Mouse (Mus musculus) liver, adult 2 months (tissue): Measurements from ENCODE around the gene Vwa8. TPM values are rescaled to one million over a fixed set of nuclear protein-coding genes. Genes with fewer than 3 reads are reported as not detected.

Experiments used
- DNase-seq: peaks from one replicate; pipeline ENCODE4 v3.0.0-alpha.2; 2011; ENCODE audit warnings: low read depth, low spot score; ENCODE audit errors: extremely low read depth
- H3K27ac ChIP-seq: fragments of 200-500 bp; replicated peaks from 2 replicates; pipeline ENCODE4 v1.5.1; 2012; ENCODE audit warnings: low read depth, mild to moderate bottlenecking, control low read depth, inconsistent platforms, low read length; ENCODE audit not compliant: insufficient read depth
- H3K27me3 ChIP-seq: fragments of 200-500 bp; 2 replicates; pipeline ENCODE4 v1.6.1; 2012; ENCODE audit warnings: mild to moderate bottlenecking, moderate library complexity, low read length, inconsistent platforms; ENCODE audit not compliant: control insufficient read depth, insufficient read depth
- H3K36me3 ChIP-seq: fragments of 200-500 bp; 2 replicates; pipeline ENCODE4 v1.6.1; 2012; ENCODE audit warnings: low read length, inconsistent platforms; ENCODE audit not compliant: control insufficient read depth, insufficient read depth
- H3K4me1 ChIP-seq: fragments of 200-500 bp; 2 replicates; pipeline ENCODE4 v1.6.1; 2011; ENCODE audit warnings: low read length; ENCODE audit not compliant: control insufficient read depth, insufficient read depth
- H3K4me3 ChIP-seq: fragments of 200-500 bp; 2 replicates; pipeline ENCODE4 v1.5.1; 2011; ENCODE audit warnings: low read depth, mild to moderate bottlenecking, control low read depth, low read length, moderate library complexity; ENCODE audit not compliant: insufficient read depth
- H3K79me2 ChIP-seq: fragments of 200-500 bp; 2 replicates; pipeline ENCODE4 v1.6.1; 2012; ENCODE audit warnings: inconsistent platforms, mild to moderate bottlenecking, low read length, moderate library complexity; ENCODE audit not compliant: control insufficient read depth, insufficient read depth
- H3K9ac ChIP-seq: fragments of 200-500 bp; 2 replicates; pipeline ENCODE4 v1.6.1; 2012; ENCODE audit warnings: low read depth, mild to moderate bottlenecking, control low read depth, inconsistent platforms, low read length
- CTCF ChIP-seq: fragments of 200-500 bp; IDR thresholded peaks from 2 replicates; pipeline ENCODE4 v1.5.1; 2011; ENCODE audit warnings: low read depth, low read length, control low read depth
- POLR2A ChIP-seq: fragments of 200-500 bp; IDR thresholded peaks from 2 replicates; pipeline ENCODE4 v1.6.1; 2011; ENCODE audit warnings: low read length, control low read depth; ENCODE audit not compliant: insufficient read depth; ENCODE audit errors: extremely low read depth
- WGBS: fragments of 180-500 bp; shearing (Covaris S2); methylation state at CpG from one replicate; pipeline ENCODE4 v1.1.7; 2018; 5-methylcytosine and 5-hydroxymethylcytosine counted together
- polyA plus RNA-seq: library from polyadenylated mRNA; depleted of rRNA; stranded (reverse); fragments of >200 nt; gene quantifications from 2 replicates; pipeline ENCODE4 v1.2.3, GENCODE M21; 2012
- total RNA-seq: library from RNA; depleted of rRNA; stranded (reverse); fragments of >200 nt; gene quantifications from 2 replicates; pipeline ENCODE4 v1.2.3, GENCODE M21; 2014

Vwa8 gene
- total and polyA plus RNA-seq, 2 experiments = 44.0 to 106 TPM

GRCm38 (mm10) chr14:78818406-78818805, 30.4 kb upstream of the Vwa8 start:
- WGBS = 89% methylated on average over 3 of the region's 3 CpGs
- Histone ChIP-seq H3K79me2 (no peaks in the 10 kb centered on the region), H3K4me3 (no peak overlapping the region), H3K9ac (no peak overlapping the region), H3K36me3 (no peaks in the 10 kb centered on the region), H3K27ac (no peak overlapping the region), H3K27me3 (no peaks in the 10 kb centered on the region), H3K4me1 (no peaks in the 10 kb centered on the region)
- DNase-seq = no peak
- TF ChIP-seq POLR2A (no peak), CTCF (no peak)

GRCm38 (mm10) chr14:78824013-78824412, 24.8 kb upstream of the Vwa8 start:
- 94% methylated on average over 4 of the region's 4 CpGs for WGBS
- Histone ChIP-seq H3K4me3 (no peak overlapping the region), H3K9ac (no peak overlapping the region), H3K4me1 (peaks cover 2% of the 10 kb centered on the region), H3K79me2 (no peaks in the 10 kb centered on the region), H3K27me3 (no peaks in the 10 kb centered on the region), H3K27ac (no peak overlapping the region), H3K36me3 (no peaks in the 10 kb centered on the region)
- TF ChIP-seq POLR2A = no peak
- TF ChIP-seq CTCF = no peak
- DNase-seq = no peak

- H3K4me3 ChIP-seq = no peak overlapping the region
- H3K36me3 ChIP-seq = no peaks in the 10 kb centered on the region
- TF ChIP-seq POLR2A (no peak), CTCF (no peak)
- peaks cover 2% of the 10 kb centered on the region for H3K4me1 ChIP-seq
- H3K27me3 ChIP-seq = no peaks in the 10 kb centered on the region
- peak; percentile 68 for DNase-seq
- no peak overlapping the region for H3K9ac ChIP-seq
- H3K27ac ChIP-seq = no peak overlapping the region
- no peaks in the 10 kb centered on the region for H3K79me2 ChIP-seq
- 32% methylated on average over 4 of the region's 4 CpGs for WGBS
Measured at GRCm38 (mm10) chr14:78824507-78824906, 24.3 kb upstream of the Vwa8 start.

- Histone ChIP-seq H3K27me3 (no peaks in the 10 kb centered on the region), H3K9ac (no peak overlapping the region), H3K4me1 (no peaks in the 10 kb centered on the region), H3K4me3 (no peak overlapping the region), H3K36me3 (no peaks in the 10 kb centered on the region), H3K27ac (no peak overlapping the region), H3K79me2 (no peaks in the 10 kb centered on the region)
- DNase-seq = no peak
- 97% methylated on average over 4 of the region's 4 CpGs for WGBS
- TF ChIP-seq POLR2A (no peak), CTCF (no peak)
Measured at GRCm38 (mm10) chr14:78831158-78831557, 17.7 kb upstream of the Vwa8 start.

- H3K4me3 ChIP-seq = no peak overlapping the region
- H3K36me3 ChIP-seq = no peaks in the 10 kb centered on the region
- no peaks in the 10 kb centered on the region for H3K27me3 ChIP-seq
- H3K27ac ChIP-seq = no peak overlapping the region; the same call in 1 of the 2 replicates
- H3K79me2 ChIP-seq = no peaks in the 10 kb centered on the region; the same call in 1 of the 2 replicates
- H3K4me1 ChIP-seq = peaks cover 13% of the 10 kb centered on the region
- 67% methylated on average over 1 of the region's 1 CpGs for WGBS
- TF ChIP-seq POLR2A = no peak
- TF ChIP-seq CTCF = no peak
- no peak overlapping the region for H3K9ac ChIP-seq
- DNase-seq = no peak
Measured at GRCm38 (mm10) chr14:78847948-78848347, 904 bp upstream of the Vwa8 start.

GRCm38 (mm10) chr14:78848477-78848876, 375 bp upstream of the Vwa8 start:
- Histone ChIP-seq H3K4me1 (peaks cover 16% of the 10 kb centered on the region), H3K27me3 (no peaks in the 10 kb centered on the region), H3K4me3 (peak overlapping the region; percentile 99), H3K79me2 (no peaks in the 10 kb centered on the region; the same call in 1 of the 2 replicates), H3K9ac (peak overlapping the region; percentile 6; the same call in 1 of the 2 replicates), H3K36me3 (no peaks in the 10 kb centered on the region), H3K27ac (peak overlapping the region; percentile 60; the same call in 1 of the 2 replicates)
- WGBS = 2% methylated on average over 3 of the region's 3 CpGs
- TF ChIP-seq CTCF (no peak), POLR2A (no peak)
- DNase-seq = no peak
